Mouse (Mus musculus) brain, embryonic 14.5 days (tissue): ENCODE measurements at regions not wholly inside any gene's neighbourhood (a gene's known extent, or its start where the extent isn't known, plus 50 kb on each side); places are given as distances from the start of the nearest gene placed in this dataset.

Experiments used
- CTCF ChIP-seq: fragments of 200-500 bp; IDR thresholded peaks from 2 replicates; pipeline ENCODE4 v1.5.1; 2012; ENCODE audit warnings: inconsistent platforms, mild to moderate bottlenecking, moderate library complexity, borderline replicate concordance; ENCODE audit not compliant: insufficient read depth, insufficient read length; ENCODE audit errors: extremely low read depth
- POLR2A ChIP-seq: fragments of 200-500 bp; IDR thresholded peaks from 2 replicates; pipeline ENCODE4 v1.6.1; 2012; ENCODE audit warnings: mild to moderate bottlenecking, inconsistent platforms, borderline replicate concordance; ENCODE audit not compliant: poor library complexity, insufficient read depth, insufficient read length, severe bottlenecking; ENCODE audit errors: extremely low read depth

DNA sequence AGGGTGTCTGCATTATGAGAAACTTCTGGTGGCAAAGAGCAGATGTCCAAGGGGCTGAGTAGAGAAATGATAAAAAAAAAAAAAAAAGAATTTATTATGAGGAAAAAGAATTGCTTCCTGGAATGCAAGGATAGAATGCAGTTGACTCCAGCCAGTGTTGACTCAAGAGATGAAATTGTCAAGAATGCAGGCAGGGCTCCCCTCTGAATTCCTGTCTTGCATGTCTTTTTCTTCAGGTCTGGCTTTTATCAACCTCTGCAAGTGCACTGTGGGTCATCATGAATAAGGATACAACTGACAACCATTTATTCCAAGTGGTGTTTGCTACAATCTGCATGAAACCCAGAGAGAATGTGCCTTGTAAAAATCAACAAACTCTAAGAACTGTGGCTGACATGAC is 217.6 kb downstream of the Pdzph1 start:
- TF ChIP-seq POLR2A, result no peak
- TF ChIP-seq CTCF, result no peak
